Mouse (Mus musculus) stomach, embryonic 14.5 days (tissue): Measurements from ENCODE around the gene Map3k10. TPM values are rescaled to one million over a fixed set of nuclear protein-coding genes. Genes with fewer than 3 reads are reported as not detected.

ENCODE experiments used
- ATAC-seq: fragments of 200-750 bp; cut with Nextera tagmentation; 2 replicates; pipeline ENCODE4 v1.8.0; 2017; ENCODE audit warnings: low read depth, moderate TSS enrichment; ENCODE audit not compliant: insufficient number of reproducible peaks, insufficient read depth, low FRiP score
- H3K27ac ChIP-seq: fragments of 300-500 bp; sonication (generic); 2 replicates; pipeline ENCODE4 v1.5.1; 2014; ENCODE audit warnings: mild to moderate bottlenecking, low read length, moderate library complexity, mixed read lengths
- H3K27me3 ChIP-seq: fragments of 300-500 bp; sonication (generic); 2 replicates; pipeline ENCODE4 v1.6.1; 2014; ENCODE audit warnings: low read length, control low read depth, mixed read lengths; ENCODE audit not compliant: control insufficient read depth, insufficient read depth
- H3K36me3 ChIP-seq: fragments of 300-500 bp; sonication (generic); 2 replicates; pipeline ENCODE4 v1.6.1; 2014; ENCODE audit warnings: mild to moderate bottlenecking, control low read depth, low read length, moderate library complexity, mixed read lengths; ENCODE audit not compliant: control insufficient read depth, insufficient read depth
- H3K4me1 ChIP-seq: fragments of 300-500 bp; sonication (generic); 2 replicates; pipeline ENCODE4 v1.6.1; 2014; ENCODE audit warnings: low read length, control low read depth, mixed read lengths; ENCODE audit not compliant: control insufficient read depth, insufficient read depth
- H3K4me2 ChIP-seq: fragments of 300-500 bp; sonication (generic); replicated peaks from 2 replicates; pipeline ENCODE4 v1.6.1; 2014; ENCODE audit warnings: low read depth, low read length, control low read depth
- H3K4me3 ChIP-seq: fragments of 300-500 bp; sonication (generic); 2 replicates; pipeline ENCODE4 v1.5.1; 2014; ENCODE audit warnings: low read depth, low read length, control low read depth
- H3K9ac ChIP-seq: fragments of 300-500 bp; sonication (generic); replicated peaks from 2 replicates; pipeline ENCODE4 v1.6.1; 2014; ENCODE audit warnings: low read depth, mild to moderate bottlenecking, control low read depth, low read length, moderate library complexity, mixed read lengths
- H3K9me3 ChIP-seq: fragments of 300-500 bp; sonication (generic); 2 replicates; pipeline ENCODE4 v1.6.1; 2016; ENCODE audit warnings: low read depth, low read length, control low read depth; ENCODE audit not compliant: control insufficient read depth
- WGBS: fragments of 180-500 bp; shearing (Covaris S2); extraction: QIAGEN DNeasy Blood & Tissue Kit; methylation state at CpG from one replicate; pipeline ENCODE4 v1.1.7; 2014; 5-methylcytosine and 5-hydroxymethylcytosine counted together
- polyA plus RNA-seq: library from polyadenylated mRNA; unstranded; fragments of >200 nt; fragmentation: Nextera tagmentation; extraction: Ambion mirVana; gene quantifications from 2 replicates; pipeline ENCODE4 v1.2.1, GENCODE M21; 2014

The Map3k10 gene
- polyA plus RNA-seq, 1 experiment from 2014 or later = 4.5 TPM

- peaks cover 72% of the 10 kb centered on the region for H3K36me3 ChIP-seq
- no peak overlapping the region for H3K4me2 ChIP-seq
- no peaks in the 10 kb centered on the region for H3K4me1 ChIP-seq
- WGBS = 94% methylated on average over 6 of the region's 6 CpGs
- H3K27me3 ChIP-seq = no peaks in the 10 kb centered on the region
- H3K27ac ChIP-seq = no peak overlapping the region
- no peak overlapping the region for H3K4me3 ChIP-seq
- no peak for ATAC-seq
- H3K9me3 ChIP-seq = no peaks in the 10 kb centered on the region
- no peak overlapping the region for H3K9ac ChIP-seq
Observed at GRCm38 (mm10) chr7:27628190-27628589, 46.2 kb downstream of the Map3k10 start.

GRCm38 (mm10) chr7:27627707-27628106 is 46.7 kb downstream of the Map3k10 start:
- no peaks in the 10 kb centered on the region for H3K9me3 ChIP-seq
- H3K4me2 ChIP-seq = no peak overlapping the region
- ATAC-seq = no peak
- no peak overlapping the region for H3K4me3 ChIP-seq
- peaks cover 71% of the 10 kb centered on the region for H3K36me3 ChIP-seq
- no peak overlapping the region for H3K9ac ChIP-seq
- no peak overlapping the region for H3K27ac ChIP-seq
- H3K27me3 ChIP-seq = no peaks in the 10 kb centered on the region
- 92% methylated on average over 7 of the region's 7 CpGs for WGBS
- no peaks in the 10 kb centered on the region for H3K4me1 ChIP-seq

GRCm38 (mm10) chr7:27624967-27625366 is 49.4 kb downstream of the Map3k10 start:
- no peak overlapping the region for H3K4me2 ChIP-seq
- H3K27me3 ChIP-seq = no peaks in the 10 kb centered on the region
- no peak overlapping the region for H3K4me3 ChIP-seq
- H3K27ac ChIP-seq = no peak overlapping the region
- no peak overlapping the region for H3K9ac ChIP-seq
- no peak for ATAC-seq
- H3K9me3 ChIP-seq = no peaks in the 10 kb centered on the region
- no peaks in the 10 kb centered on the region for H3K4me1 ChIP-seq
- peaks cover 73% of the 10 kb centered on the region for H3K36me3 ChIP-seq

- Histone ChIP-seq H3K36me3 (peaks cover 69% of the 10 kb centered on the region), H3K4me3 (no peak overlapping the region), H3K27me3 (no peaks in the 10 kb centered on the region), H3K9me3 (no peaks in the 10 kb centered on the region), H3K9ac (no peak overlapping the region), H3K4me2 (no peak overlapping the region), H3K4me1 (no peaks in the 10 kb centered on the region), H3K27ac (no peak overlapping the region)
- 73% methylated on average over 1 of the region's 1 CpGs for WGBS
- no peak for ATAC-seq
Observed at GRCm38 (mm10) chr7:27622234-27622633, 52.2 kb downstream of the Map3k10 start.

- Histone ChIP-seq H3K27ac (no peak overlapping the region), H3K36me3 (peaks cover 69% of the 10 kb centered on the region), H3K4me2 (no peak overlapping the region), H3K9ac (no peak overlapping the region), H3K9me3 (no peaks in the 10 kb centered on the region), H3K27me3 (no peaks in the 10 kb centered on the region), H3K4me3 (no peak overlapping the region), H3K4me1 (no peaks in the 10 kb centered on the region)
- ATAC-seq = no peak
- WGBS = 82% methylated on average over 6 of the region's 6 CpGs
Observed at GRCm38 (mm10) chr7:27621028-27621427, 53.4 kb downstream of the Map3k10 start.

- H3K4me3 ChIP-seq = no peak overlapping the region
- no peak overlapping the region for H3K9ac ChIP-seq
- no peak for ATAC-seq
- H3K27ac ChIP-seq = no peak overlapping the region
- H3K4me2 ChIP-seq = no peak overlapping the region
- no peaks in the 10 kb centered on the region for H3K27me3 ChIP-seq
- no peaks in the 10 kb centered on the region for H3K9me3 ChIP-seq
- H3K36me3 ChIP-seq = peaks cover 44% of the 10 kb centered on the region
- no peaks in the 10 kb centered on the region for H3K4me1 ChIP-seq
- 74% methylated on average over 8 of the region's 8 CpGs for WGBS
Observed at GRCm38 (mm10) chr7:27613751-27614499, 60.5 kb downstream of the Map3k10 start.

GRCm38 (mm10) chr7:27612940-27613339 is 61.5 kb downstream of the Map3k10 start:
- H3K4me3 ChIP-seq = no peak overlapping the region
- no peak overlapping the region for H3K4me2 ChIP-seq
- WGBS = 82% methylated on average over 4 of the region's 4 CpGs
- H3K36me3 ChIP-seq = peaks cover 40% of the 10 kb centered on the region
- H3K27ac ChIP-seq = no peak overlapping the region
- no peaks in the 10 kb centered on the region for H3K4me1 ChIP-seq
- ATAC-seq = no peak
- no peak overlapping the region for H3K9ac ChIP-seq
- H3K9me3 ChIP-seq = no peaks in the 10 kb centered on the region
- no peaks in the 10 kb centered on the region for H3K27me3 ChIP-seq

- Histone ChIP-seq H3K36me3 (peaks cover 25% of the 10 kb centered on the region), H3K9me3 (no peaks in the 10 kb centered on the region), H3K4me1 (peaks cover 14% of the 10 kb centered on the region), H3K4me3 (no peak overlapping the region), H3K9ac (no peak overlapping the region), H3K27me3 (no peaks in the 10 kb centered on the region), H3K4me2 (no peak overlapping the region), H3K27ac (no peak overlapping the region)
- no peak for ATAC-seq
- WGBS = 89% methylated on average over 5 of the region's 5 CpGs
Observed at GRCm38 (mm10) chr7:27610871-27611270, 63.5 kb downstream of the Map3k10 start.

GRCm38 (mm10) chr7:27610370-27610769 is 64.0 kb downstream of the Map3k10 start:
- no peak overlapping the region for H3K9ac ChIP-seq
- no peak overlapping the region for H3K4me3 ChIP-seq
- ATAC-seq = no peak
- no peak overlapping the region for H3K27ac ChIP-seq
- no peaks in the 10 kb centered on the region for H3K9me3 ChIP-seq
- H3K27me3 ChIP-seq = no peaks in the 10 kb centered on the region
- 84% methylated on average over 3 of the region's 3 CpGs for WGBS
- H3K36me3 ChIP-seq = peaks cover 25% of the 10 kb centered on the region
- peaks cover 18% of the 10 kb centered on the region for H3K4me1 ChIP-seq
- H3K4me2 ChIP-seq = no peak overlapping the region
